Mouse (Mus musculus) right cerebral cortex, postnatal 14 days (tissue): ENCODE measurements at regions not wholly inside any gene's neighbourhood (a gene's known extent, or its start where the extent isn't known, plus 50 kb on each side); places are given as distances from the start of the nearest gene placed in this dataset.

ENCODE experiments used
- DNase-seq: peaks from one replicate; pipeline ENCODE4 v3.0.0; 2022

DNA sequence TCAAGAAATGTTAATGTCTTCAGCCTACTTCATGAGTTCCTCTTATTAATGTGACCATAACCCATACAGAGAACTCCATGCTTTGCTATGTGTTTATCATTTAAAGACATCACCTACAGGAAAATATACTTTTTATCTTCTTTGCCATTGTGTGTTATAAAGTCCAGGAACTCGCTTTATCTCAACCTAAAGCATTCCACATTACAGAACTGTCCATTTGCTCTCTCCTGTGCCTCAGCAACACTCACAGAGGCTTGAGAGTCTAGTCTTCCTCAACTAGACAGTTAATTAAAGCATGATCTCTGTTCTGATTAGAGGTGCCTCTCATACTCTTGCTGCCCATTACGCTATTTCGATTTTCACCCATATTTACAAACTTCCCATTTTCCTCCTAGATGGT, 288.4 kb downstream of the Lipi start:
- DNase-seq = no peak

DNA sequence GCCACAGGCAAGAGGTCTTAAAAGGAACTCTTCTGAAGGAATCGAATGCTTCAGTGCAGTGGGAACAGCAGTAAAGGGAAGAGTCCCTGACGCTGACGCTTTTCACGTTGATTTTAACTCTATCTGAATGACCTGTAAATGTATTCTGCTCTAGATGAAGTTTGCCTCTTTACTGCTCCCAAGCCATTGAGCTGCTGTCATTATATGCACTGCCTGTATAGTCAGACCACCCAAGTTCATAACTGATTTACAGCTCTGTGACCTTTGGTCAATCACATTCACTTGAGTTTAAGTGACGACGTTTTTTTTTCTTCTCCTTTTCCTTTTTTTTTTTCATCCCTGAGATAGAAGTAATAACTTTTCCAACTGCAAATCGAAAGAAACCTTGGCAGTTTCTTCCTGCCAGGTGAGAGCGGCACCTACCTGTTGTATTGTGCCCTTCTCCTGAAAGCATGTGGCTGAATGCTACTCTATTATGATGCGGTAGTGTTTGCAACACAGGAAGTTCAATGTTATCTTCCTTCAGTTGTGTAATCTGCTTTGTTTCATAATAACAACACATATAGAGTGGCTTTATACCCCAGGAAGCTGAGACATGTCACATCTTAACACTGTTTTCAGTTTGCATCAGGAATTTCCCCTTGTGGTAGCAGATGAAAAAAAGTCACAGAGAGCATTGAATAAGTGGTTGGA, 293.0 kb downstream of the Lipi start:
- DNase-seq = no peak

DNA sequence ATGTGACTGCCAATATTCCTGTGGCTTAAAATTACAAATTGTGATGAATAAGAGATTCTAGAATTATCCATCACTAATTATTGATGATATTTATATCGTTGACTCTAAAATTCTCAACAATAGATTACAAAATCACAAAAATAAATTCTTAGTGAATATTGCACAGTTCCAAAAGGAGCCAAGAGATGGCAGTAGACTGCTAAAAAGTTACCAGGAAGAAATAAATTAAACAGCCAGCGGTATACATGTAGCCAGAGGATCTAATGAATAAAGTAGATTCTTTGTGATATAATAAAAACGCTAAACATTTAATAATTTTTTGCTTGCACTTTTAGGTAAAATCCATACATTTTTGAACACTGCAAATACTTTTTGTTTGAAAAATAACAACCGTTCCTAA, 294.7 kb downstream of the Lipi start:
- no peak for DNase-seq

DNA sequence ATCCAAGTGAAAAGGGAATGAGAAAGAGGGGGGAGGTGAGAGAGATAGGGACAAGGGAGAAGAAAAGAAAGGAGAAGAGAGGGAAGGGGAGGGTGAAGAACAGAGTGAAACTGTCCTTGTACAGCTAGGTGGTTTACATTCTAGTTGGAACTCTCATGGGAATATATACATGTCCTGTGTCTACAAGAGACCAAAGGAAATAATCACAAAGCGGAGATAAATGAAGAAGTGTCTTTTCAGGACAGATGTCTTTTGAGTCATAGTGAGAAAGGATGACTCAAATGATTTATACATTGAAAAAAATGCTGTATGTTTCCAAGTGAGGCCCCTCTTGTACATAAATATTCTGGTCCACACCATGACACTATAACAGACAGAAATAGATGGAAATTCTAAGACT, 298.7 kb downstream of the Lipi start:
- no peak for DNase-seq

DNA sequence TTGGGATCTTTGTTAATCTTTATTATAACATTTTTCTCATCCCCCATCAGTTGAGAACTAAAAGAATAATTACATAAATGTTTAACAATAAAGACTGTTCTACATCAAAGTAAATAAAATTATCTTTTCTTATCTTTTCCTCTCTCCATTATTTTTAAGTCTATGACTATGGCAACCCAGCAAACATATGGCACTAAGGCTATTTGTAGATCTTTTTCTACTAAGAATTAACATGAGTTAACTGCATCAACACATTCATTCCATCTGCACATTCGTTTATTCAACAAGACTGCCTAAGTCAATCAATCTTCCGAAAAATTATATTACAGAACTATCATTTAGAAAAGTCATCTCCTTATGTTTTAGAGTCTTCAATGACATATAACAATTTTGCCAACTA, 300.1 kb downstream of the Lipi start:
- no peak for DNase-seq

DNA sequence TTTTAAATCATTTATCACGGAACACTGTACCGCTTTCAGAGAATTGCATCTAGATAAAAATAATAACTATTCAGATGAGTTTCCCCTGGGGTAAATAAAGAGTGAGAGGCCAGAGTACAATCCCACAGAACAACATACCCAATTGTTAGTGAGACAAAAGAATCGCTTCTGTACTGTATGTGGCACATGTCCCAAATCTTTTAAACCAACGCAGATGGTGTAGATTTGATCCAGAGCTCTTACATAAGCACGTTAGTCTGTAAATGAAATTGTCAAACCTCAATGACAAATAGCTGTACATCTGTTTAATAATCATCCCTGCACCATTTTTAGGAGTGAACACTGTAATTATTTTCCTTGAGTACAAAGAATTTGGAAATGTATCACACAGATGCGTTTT, 322.0 kb downstream of the Lipi start:
- DNase-seq = no peak

DNA sequence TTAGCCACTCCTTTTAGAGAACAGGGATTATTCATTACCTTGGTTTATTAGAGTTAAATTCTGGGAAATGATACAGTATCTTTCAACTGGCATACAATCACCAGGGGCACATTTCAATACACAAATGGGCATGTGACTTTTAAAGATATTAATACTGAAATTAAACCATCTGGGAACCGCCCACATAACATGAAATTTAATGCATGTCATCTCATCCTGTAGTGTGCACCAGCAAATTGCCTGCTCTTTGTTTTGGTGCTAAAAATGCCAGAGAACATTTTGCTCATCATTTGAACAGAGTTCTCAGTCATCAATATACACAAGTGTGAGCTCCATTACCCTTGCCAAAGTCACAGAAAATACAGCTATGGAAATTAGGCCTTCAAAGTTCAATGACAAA, 330.9 kb downstream of the Lipi start:
- DNase-seq = no peak

DNA sequence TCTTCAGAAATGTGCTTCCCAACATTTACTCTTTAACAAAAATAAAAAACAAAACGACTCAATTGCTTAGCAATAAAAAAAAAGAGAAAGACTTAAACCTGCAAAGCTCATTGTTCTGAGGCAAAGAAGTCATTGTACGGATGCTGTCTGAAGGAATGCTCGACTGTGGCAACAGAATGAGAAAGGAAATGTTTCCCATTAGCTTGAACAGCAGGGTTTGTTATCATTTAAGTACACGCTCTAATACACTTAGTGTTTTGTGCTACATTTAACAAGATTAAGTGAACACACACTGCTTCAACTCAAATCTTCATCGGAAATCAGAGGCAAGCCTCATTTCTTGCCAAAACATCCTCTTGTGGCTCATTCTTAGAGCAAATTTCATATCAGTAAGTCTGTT, 336.7 kb downstream of the Lipi start:
- no peak for DNase-seq

DNA sequence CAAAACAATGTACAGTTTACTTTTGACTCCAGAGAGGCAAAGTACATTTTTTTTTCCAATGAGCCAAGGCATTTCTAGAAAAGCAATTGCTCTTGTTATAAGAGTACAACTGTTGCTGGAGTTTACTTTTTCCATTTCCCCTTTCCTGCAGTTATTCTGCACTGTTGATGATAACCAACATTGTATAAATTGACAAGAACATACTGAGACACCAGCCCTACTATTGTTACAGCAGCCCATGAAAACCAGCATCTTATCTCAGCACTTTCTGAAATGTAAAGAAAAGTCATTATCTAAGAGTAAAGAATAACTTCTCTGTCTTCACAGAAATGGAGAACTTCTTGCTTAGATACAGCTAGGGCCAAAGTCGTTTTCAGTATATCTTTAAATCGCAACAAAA, 345.5 kb downstream of the Lipi start:
- no peak for DNase-seq

DNA sequence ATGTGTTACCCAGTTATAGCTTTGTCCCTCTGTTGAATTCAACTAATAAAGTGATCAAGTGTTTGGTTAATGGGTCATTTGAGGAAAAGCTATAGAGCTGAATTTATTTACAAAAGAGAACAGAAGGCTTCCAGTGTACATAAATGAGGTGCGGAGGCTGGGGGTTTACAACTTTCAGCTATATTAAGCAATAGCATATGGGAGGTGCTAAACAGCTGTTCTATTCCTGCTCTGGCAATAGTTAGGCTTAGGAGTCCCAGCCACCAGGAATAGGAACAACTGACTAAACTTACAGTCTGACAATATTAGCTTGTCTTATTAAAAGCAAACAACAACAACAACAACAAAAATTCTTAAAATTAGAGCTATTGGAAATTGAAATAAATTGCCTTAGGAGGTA, 353.7 kb downstream of the Lipi start:
- peak; percentile 6 for DNase-seq

DNA sequence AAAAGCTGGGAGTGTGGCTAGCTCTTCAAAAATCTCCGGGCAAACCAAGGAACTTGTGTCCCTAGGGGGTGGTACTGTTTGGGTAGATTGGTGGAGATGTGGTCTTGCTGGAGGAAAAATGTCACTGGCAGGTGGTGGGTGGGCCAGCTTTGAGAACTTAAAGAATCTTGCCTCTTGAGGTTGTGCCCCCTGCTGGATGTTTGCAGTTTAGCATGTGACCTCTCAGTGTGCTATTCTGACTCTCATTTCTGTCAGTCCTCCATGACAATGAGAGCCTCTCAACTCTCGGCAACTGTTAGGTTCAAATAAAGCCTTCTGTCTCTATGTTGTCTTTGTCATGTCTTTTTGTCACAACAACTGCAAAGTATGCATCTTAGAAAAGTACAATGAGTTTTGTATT, 392.5 kb downstream of the Lipi start:
- DNase-seq = peak; percentile 6

DNA sequence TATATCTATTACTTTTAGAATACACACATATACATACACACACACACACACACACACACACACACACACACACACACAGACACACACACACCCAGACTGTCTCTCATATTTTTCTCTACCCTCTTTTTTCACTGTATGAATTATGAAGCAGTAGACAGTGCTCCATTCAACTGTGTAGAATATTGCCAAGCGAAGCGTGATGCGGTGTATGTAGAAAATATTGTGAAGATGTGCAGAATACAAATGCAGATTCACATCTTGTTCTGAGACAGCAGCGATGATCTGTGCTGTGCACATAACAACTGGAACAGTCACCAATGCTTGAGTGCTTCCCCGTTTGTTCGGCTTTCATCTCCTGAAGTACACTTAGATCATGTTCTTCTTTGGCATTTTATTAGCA, 395.5 kb downstream of the Lipi start:
- no peak for DNase-seq

DNA sequence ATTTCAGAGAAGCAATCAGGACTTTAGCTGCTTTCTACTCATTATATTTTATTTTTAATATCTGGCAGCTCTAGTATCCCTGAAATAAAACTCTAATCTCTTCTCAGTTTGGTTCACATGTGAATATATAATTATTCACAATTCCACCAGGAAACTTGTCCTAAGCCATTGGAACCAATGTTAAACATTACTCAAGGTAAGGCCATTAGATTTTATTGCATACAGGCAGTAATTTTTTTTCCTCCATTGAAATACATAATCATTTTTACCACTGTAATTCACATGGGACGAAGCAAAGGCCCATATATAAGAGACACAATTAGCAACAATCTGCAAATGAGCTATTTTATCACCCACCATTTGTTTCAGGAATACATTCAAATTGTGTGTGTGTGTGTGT, 419.8 kb downstream of the Lipi start:
- DNase-seq = no peak

DNA sequence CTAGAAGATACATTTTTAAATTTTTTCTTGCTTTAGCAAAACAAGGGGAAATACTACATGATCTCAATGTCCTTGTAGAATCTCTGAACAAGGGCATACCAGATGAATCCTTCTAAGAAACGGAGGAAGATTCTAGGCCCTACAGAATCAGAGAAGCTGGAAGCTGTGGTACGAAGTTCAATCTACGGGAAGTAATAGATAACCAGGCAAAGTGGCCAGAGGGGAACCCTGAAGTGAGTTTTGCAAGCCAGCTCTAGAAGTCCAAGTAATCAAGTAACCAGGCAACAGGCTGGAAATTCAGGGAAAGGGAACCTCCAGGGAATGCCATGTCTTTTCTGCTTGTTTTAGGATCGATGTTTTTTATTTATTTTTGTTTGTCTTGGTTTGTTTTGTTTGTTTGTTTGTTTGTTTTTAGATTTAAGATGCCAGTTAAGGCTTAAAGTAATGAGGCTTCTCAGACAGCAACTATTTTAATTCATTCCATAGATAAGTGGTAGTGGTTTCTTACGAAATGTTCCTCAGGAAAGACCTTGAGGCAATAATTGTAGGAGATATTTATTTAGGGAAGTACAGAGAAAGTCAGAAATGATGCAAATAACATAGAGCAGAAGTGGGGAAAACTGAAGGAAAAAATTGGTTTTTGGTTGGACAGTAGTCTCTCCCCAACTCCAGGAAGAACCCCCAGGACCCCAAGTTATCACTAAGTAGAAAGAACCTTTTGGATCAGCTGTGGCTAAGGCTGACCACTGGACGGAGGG, 420.7 kb downstream of the Lipi start:
- no peak for DNase-seq

DNA sequence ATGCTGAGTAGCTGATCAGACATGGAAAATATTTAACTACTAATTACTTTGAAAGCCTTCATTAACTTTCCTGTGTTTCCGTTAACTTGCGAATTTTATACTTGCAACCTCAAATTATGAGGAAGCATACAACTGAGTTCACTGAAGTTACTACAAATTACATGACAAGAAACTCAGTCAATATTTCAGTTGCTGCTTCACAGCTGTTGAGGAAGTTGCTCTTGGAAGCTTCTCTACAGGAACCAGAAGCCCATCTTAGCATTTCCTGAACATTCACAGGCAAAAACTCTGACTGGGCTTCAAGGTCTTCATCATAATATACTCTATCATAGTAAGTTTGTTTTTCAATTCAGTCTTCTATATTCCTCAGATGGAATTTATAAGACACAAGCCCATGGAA, 426.1 kb downstream of the Lipi start:
- no peak for DNase-seq

DNA sequence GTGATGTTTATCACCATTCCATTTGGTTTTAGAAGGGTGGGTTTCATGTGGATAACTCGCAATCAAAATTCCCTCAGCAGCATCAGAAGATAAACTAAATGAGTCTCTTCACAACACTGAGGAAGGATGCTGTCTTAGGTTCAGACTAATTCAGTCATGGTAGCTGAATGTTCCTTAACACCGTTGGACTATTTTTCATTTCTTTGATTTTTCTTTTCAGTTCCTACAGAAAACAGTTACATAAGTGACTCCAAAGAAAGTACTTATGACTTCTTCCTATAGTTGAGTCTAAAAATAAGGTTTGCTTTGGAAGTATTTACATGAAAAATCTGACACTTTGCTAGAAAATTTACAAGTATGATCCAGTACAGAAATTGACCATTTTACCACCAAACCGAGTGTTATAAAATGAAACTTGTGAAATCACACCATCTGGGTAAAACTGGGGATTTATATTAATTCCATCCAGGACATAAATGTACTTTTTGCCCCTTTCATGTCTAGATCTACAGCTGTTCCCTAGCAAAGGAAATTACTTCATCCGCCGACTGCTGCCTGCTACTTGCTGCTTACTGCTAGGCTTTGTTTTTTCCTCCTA, 430.3 kb downstream of the Lipi start:
- DNase-seq = no peak
